Mouse (Mus musculus) CH12.LX (cell line): Measurements from ENCODE around the gene Immp2l. TPM values are rescaled to one million over a fixed set of nuclear protein-coding genes. Genes with fewer than 3 reads are reported as not detected.

Experiments
- DNase-seq: peaks from one replicate; pipeline ENCODE4 v3.0.0-alpha.2; 2013; ENCODE audit errors: extremely low read depth
- H3K27ac ChIP-seq: 2 replicates; pipeline ENCODE4 v1.5.1; 2012; ENCODE audit warnings: low read depth, mild to moderate bottlenecking, control low read depth, moderate library complexity; ENCODE audit not compliant: insufficient read depth
- H3K27me3 ChIP-seq: replicated peaks from 2 replicates; pipeline ENCODE3; 2012; ENCODE audit warnings: inconsistent platforms
- H3K36me3 ChIP-seq, 2 experiments: replicated peaks in 1 of 2; 2 replicates each; pipeline versions ENCODE3 to v1.6.1; 2012; ENCODE audit warnings: inconsistent platforms in 1 of 2, low read length in 1 of 2, mild to moderate bottlenecking in 1 of 2, mixed read lengths in 1 of 2, moderate library complexity in 1 of 2; ENCODE audit not compliant: control insufficient read depth in 1 of 2, insufficient read depth in 1 of 2
- H3K4me1 ChIP-seq, 2 experiments: 2 replicates each; pipeline ENCODE4 v1.6.1; 2012; ENCODE audit warnings: inconsistent platforms in 1 of 2, moderate library complexity in 1 of 2; ENCODE audit not compliant: insufficient read depth in 2 of 2, control insufficient read depth in 1 of 2
- H3K4me2 ChIP-seq: 2 replicates; pipeline ENCODE4 v1.6.1; 2012; ENCODE audit warnings: low read depth, mild to moderate bottlenecking, control low read depth; ENCODE audit not compliant: poor library complexity, insufficient read depth, severe bottlenecking
- H3K4me3 ChIP-seq, 3 experiments: fragments of 150-350 bp in 1 of 3; sonication (generic) in 1 of 3; replicated peaks in 1 of 3; 2 replicates each; pipeline versions ENCODE3 to v1.5.1; 2011 to 2012; ENCODE audit warnings: low read depth in 2 of 3, low read length in 2 of 3, mild to moderate bottlenecking in 2 of 3, moderate library complexity in 2 of 3, control low read depth in 1 of 3, improper control_type of control experiment in 1 of 3, inconsistent platforms in 1 of 3, mixed read lengths in 1 of 3; ENCODE audit not compliant: poor library complexity in 1 of 3
- H3K79me2 ChIP-seq: replicated peaks from 2 replicates; pipeline ENCODE4 v1.6.1; 2012; ENCODE audit warnings: mild to moderate bottlenecking, moderate library complexity; ENCODE audit not compliant: control insufficient read depth, poor library complexity, insufficient read depth, severe bottlenecking; ENCODE audit errors: extremely low read depth
- H3K9ac ChIP-seq: 2 replicates; pipeline ENCODE4 v1.6.1; 2012; ENCODE audit warnings: low read depth, mild to moderate bottlenecking, control low read depth, moderate library complexity; ENCODE audit not compliant: insufficient read depth
- H3K9me3 ChIP-seq: replicated peaks from 2 replicates; pipeline ENCODE3; 2012; ENCODE audit warnings: low read length, inconsistent platforms, mixed read lengths
- BHLHE40 ChIP-seq: IDR thresholded peaks from 2 replicates; pipeline ENCODE4 v1.6.1; 2011; ENCODE audit warnings: mild to moderate bottlenecking, low read depth, low read length, improper control_type of control experiment
- CHD1 ChIP-seq: IDR thresholded peaks from 2 replicates; pipeline ENCODE4 v1.6.1; 2012; ENCODE audit warnings: low read depth, low read length, improper control_type of control experiment, inconsistent platforms
- CHD2 ChIP-seq: IDR thresholded peaks from 2 replicates; pipeline ENCODE4 v1.6.1; 2011; ENCODE audit warnings: low read length, improper control_type of control experiment
- CTCF ChIP-seq, 2 experiments: IDR thresholded peaks in 1 of 2; conservative IDR thresholded peaks in 1 of 2; 2 replicates each; pipeline ENCODE4 v1.5.1; 2011 to 2012; ENCODE audit warnings: low read depth in 2 of 2, low read length in 2 of 2, improper control_type of control experiment in 1 of 2, inconsistent platforms in 1 of 2, mild to moderate bottlenecking in 1 of 2, moderate library complexity in 1 of 2
- E2F4 ChIP-seq: IDR thresholded peaks from 2 replicates; pipeline ENCODE4 v1.6.1; 2011; ENCODE audit warnings: low read depth, low read length, improper control_type of control experiment; ENCODE audit not compliant: insufficient replicate concordance
- ELF1 ChIP-seq: IDR thresholded peaks from 2 replicates; pipeline ENCODE4 v1.6.1; 2014; ENCODE audit warnings: low read depth, mild to moderate bottlenecking, inconsistent platforms, low read length, improper control_type of control experiment
- EP300 ChIP-seq: IDR thresholded peaks from 2 replicates; pipeline ENCODE4 v1.6.1; 2011; ENCODE audit warnings: low read length, improper control_type of control experiment
- ETS1 ChIP-seq: conservative IDR thresholded peaks from 2 replicates; pipeline ENCODE4 v1.6.1; 2012; ENCODE audit warnings: low read depth, mild to moderate bottlenecking, inconsistent platforms, low read length, improper control_type of control experiment, moderate library complexity
- IRF4 ChIP-seq: IDR thresholded peaks from 2 replicates; pipeline ENCODE4 v1.6.1; 2014; ENCODE audit warnings: low read depth, mild to moderate bottlenecking, inconsistent platforms, low read length, improper control_type of control experiment
- JUND ChIP-seq: conservative IDR thresholded peaks from 2 replicates; pipeline ENCODE4 v1.6.1; 2011; ENCODE audit warnings: low read depth, low read length, improper control_type of control experiment
- KAT2A ChIP-seq: IDR thresholded peaks from 2 replicates; pipeline ENCODE4 v1.6.1; 2012; ENCODE audit warnings: low read length, improper control_type of control experiment, inconsistent platforms; ENCODE audit not compliant: insufficient replicate concordance
- MAX ChIP-seq: IDR thresholded peaks from 2 replicates; pipeline ENCODE4 v1.6.1; 2011; ENCODE audit warnings: low read length, improper control_type of control experiment
- MEF2A ChIP-seq: IDR thresholded peaks from 2 replicates; pipeline ENCODE4 v1.6.1; 2014; ENCODE audit warnings: low read depth, mild to moderate bottlenecking, inconsistent platforms, low read length, improper control_type of control experiment, borderline replicate concordance
- NELFE ChIP-seq: IDR thresholded peaks from 2 replicates; pipeline ENCODE4 v1.6.1; 2011; ENCODE audit warnings: low read depth, low read length, improper control_type of control experiment
- POLR2AphosphoS2 ChIP-seq: IDR thresholded peaks from 2 replicates; pipeline ENCODE4 v1.6.1; 2011; ENCODE audit warnings: low read depth, low read length, improper control_type of control experiment
- RAD21 ChIP-seq: IDR thresholded peaks from 2 replicates; pipeline ENCODE4 v1.6.1; 2011; ENCODE audit warnings: low read depth, mild to moderate bottlenecking, low read length, improper control_type of control experiment, moderate library complexity
- RCOR1 ChIP-seq: conservative IDR thresholded peaks from 2 replicates; pipeline ENCODE4 v1.6.1; 2012; ENCODE audit warnings: low read depth, mild to moderate bottlenecking, inconsistent platforms, low read length, improper control_type of control experiment
- SMC3 ChIP-seq: IDR thresholded peaks from 2 replicates; pipeline ENCODE4 v1.6.1; 2011; ENCODE audit warnings: low read depth, low read length, improper control_type of control experiment
- USF1 ChIP-seq: IDR thresholded peaks from 2 replicates; pipeline ENCODE4 v1.6.1; 2014; ENCODE audit warnings: low read depth, mild to moderate bottlenecking, inconsistent platforms, low read length, improper control_type of control experiment
- USF2 ChIP-seq: conservative IDR thresholded peaks from 2 replicates; pipeline ENCODE4 v1.6.1; 2011; ENCODE audit warnings: low read depth, low read length, improper control_type of control experiment
- ZC3H11A ChIP-seq: IDR thresholded peaks from 2 replicates; pipeline ENCODE4 v1.6.1; 2012; ENCODE audit warnings: low read depth, mild to moderate bottlenecking, inconsistent platforms, low read length, improper control_type of control experiment
- ZNF384 ChIP-seq: IDR thresholded peaks from 2 replicates; pipeline ENCODE4 v1.6.1; 2012; ENCODE audit warnings: low read depth, low read length, improper control_type of control experiment, inconsistent platforms
- dilution Hi-C: fragments of 300-500 bp; cut with MboI; formaldehyde crosslinking; loops from 2 replicates; pipeline ENCODE4 v1.14.3; 2020; ENCODE audit warnings: low sequenced_read_pairs; ENCODE audit not compliant: extremely low pct_unique_long_range_greater_than_20kb, extremely low pct_ligation_motif_present
- in situ Hi-C: fragments of 300-500 bp; cut with MboI; formaldehyde crosslinking; loops from 3 replicates; pipeline ENCODE4 v1.14.3; 2019; ENCODE audit warnings: low sequenced_read_pairs, low pct_ligation_motif_present, low pct_unique_long_range_greater_than_20kb, mixed read lengths
- polyA plus RNA-seq: library from polyadenylated mRNA; unstranded; fragments of >175 nt; gene quantifications from 2 replicates; pipeline ENCODE4 v1.2.1, GENCODE M21; 2012; ENCODE audit warnings: low read depth; ENCODE audit not compliant: insufficient read length
- total RNA-seq, 2 experiments: library from RNA; depleted of rRNA; stranded (reverse); fragments of 300-350 nt in 1 of 2; fragments of >200 nt in 1 of 2; gene quantifications; 2 replicates each; pipeline ENCODE4 v1.2.3; 2012 to 2014

Immp2l gene
- total and polyA plus RNA-seq, 3 experiments: 4.8 to 16.5 (median 9.9) TPM

GRCm38 (mm10) chr12:41314811-41315461 lies 291.0 kb downstream of the Immp2l start:
- Histone ChIP-seq H3K4me3 (no peak overlapping the region), H3K9me3 (no peaks in the 10 kb centered on the region), H3K27ac (no peak overlapping the region), H3K4me1 (no peaks in the 10 kb centered on the region), H3K36me3 (no peaks in the 10 kb centered on the region), H3K27me3 (no peaks in the 10 kb centered on the region), H3K4me2 (no peak overlapping the region), H3K79me2 (no peaks in the 10 kb centered on the region), H3K9ac (no peak overlapping the region)
- in situ Hi-C loops: no loop called here
- no peak for DNase-seq
- dilution Hi-C loops: no loop called here
- no peak for TF ChIP-seq EP300
- TF ChIP-seq MEF2A: no peak
- TF ChIP-seq RCOR1: no peak
- TF ChIP-seq JUND: no peak
- no peak for TF ChIP-seq POLR2AphosphoS2
- no peak for TF ChIP-seq MAX
- no peak for TF ChIP-seq IRF4
- TF ChIP-seq NELFE: no peak
- TF ChIP-seq BHLHE40: no peak
- TF ChIP-seq RAD21: no peak
- no peak for TF ChIP-seq SMC3
- no peak for TF ChIP-seq USF2
- no peak for TF ChIP-seq ZNF384
- TF ChIP-seq E2F4: no peak
- no peak for TF ChIP-seq CTCF (conservative IDR thresholded peaks at IDR 0.05 in 1 of 2, IDR thresholded peaks at IDR 0.05 in 1 of 2; ENCODE audit: low read depth in 2 of 2, low read length in 2 of 2)

- Histone ChIP-seq H3K27ac (no peak overlapping the region), H3K9ac (no peak overlapping the region), H3K36me3 (no peaks in the 10 kb centered on the region), H3K9me3 (no peaks in the 10 kb centered on the region), H3K4me2 (no peak overlapping the region), H3K4me1 (no peaks in the 10 kb centered on the region), H3K4me3 (no peak overlapping the region), H3K79me2 (no peaks in the 10 kb centered on the region), H3K27me3 (no peaks in the 10 kb centered on the region)
- in situ Hi-C loops (no loop called here), dilution Hi-C loops (no loop called here)
- DNase-seq: no peak
- TF ChIP-seq CHD1 (no peak), NELFE (no peak), IRF4 (no peak), MEF2A (no peak), RAD21 (no peak), USF2 (no peak), ELF1 (no peak), KAT2A (no peak), ETS1 (no peak), ZC3H11A (no peak), USF1 (no peak), RCOR1 (no peak), CHD2 (no peak)
Observed at GRCm38 (mm10) chr12:41315871-41316270, 292.0 kb downstream of the Immp2l start.
